Mouse (Mus musculus): ENCODE data around the gene Ctdspl.

Ctdspl gene

GRCm38 (mm10) chr9:119028226-119029195 lies 102.3 kb downstream of the Ctdspl start:
- DNase-seq (ENCODE audit: low spot score): peak; percentile 54

GRCm38 (mm10) chr9:119029568-119029967 lies 103.3 kb downstream of the Ctdspl start:
- DNase-seq (ENCODE audit: low spot score): peak; percentile 73

GRCm38 (mm10) chr9:119031038-119031437 lies 104.8 kb downstream of the Ctdspl start:
- DNase-seq (ENCODE audit: low spot score): no peak

GRCm38 (mm10) chr9:119031772-119032171 lies 105.5 kb downstream of the Ctdspl start:
- DNase-seq (ENCODE audit: low spot score): peak; percentile 69

GRCm38 (mm10) chr9:119032538-119032937 lies 106.3 kb downstream of the Ctdspl start:
- no peak for DNase-seq (ENCODE audit: low spot score)

GRCm38 (mm10) chr9:119033111-119033921 lies 107.1 kb downstream of the Ctdspl start:
- DNase-seq (ENCODE audit: low spot score): no peak

- DNase-seq (ENCODE audit: low spot score): no peak
Observed at GRCm38 (mm10) chr9:119034069-119034468, 107.8 kb downstream of the Ctdspl start.

- DNase-seq (ENCODE audit: low spot score): no peak
Observed at GRCm38 (mm10) chr9:119034676-119035665, 108.7 kb downstream of the Ctdspl start.

GRCm38 (mm10) chr9:119035836-119036235 lies 109.6 kb downstream of the Ctdspl start:
- peak; percentile 66 for DNase-seq (ENCODE audit: low spot score)

- DNase-seq (ENCODE audit: low spot score): no peak
Observed at GRCm38 (mm10) chr9:119037076-119037730, 111.0 kb downstream of the Ctdspl start.

GRCm38 (mm10) chr9:119038574-119038973 lies 112.3 kb downstream of the Ctdspl start:
- DNase-seq (ENCODE audit: low spot score): no peak

GRCm38 (mm10) chr9:119040101-119040775 lies 114.0 kb downstream of the Ctdspl start:
- no peak for DNase-seq (ENCODE audit: low spot score)

GRCm38 (mm10) chr9:119048182-119048903 lies 122.1 kb downstream of the Ctdspl start:
- no peak for DNase-seq (ENCODE audit: low spot score)

- DNase-seq (ENCODE audit: low spot score): no peak
Observed at GRCm38 (mm10) chr9:119051158-119051557, 124.9 kb downstream of the Ctdspl start.

GRCm38 (mm10) chr9:119052154-119052944 lies 126.1 kb downstream of the Ctdspl start, which contains the start of gene Vill:
TSS of gene Vill (plus strand) at chr9:119052778.
- DNase-seq (ENCODE audit: low spot score): peak; percentile 52

- DNase-seq (ENCODE audit: low spot score): no peak
Observed at GRCm38 (mm10) chr9:119053964-119054576, 127.8 kb downstream of the Ctdspl start.

GRCm38 (mm10) chr9:119055336-119055735 lies 129.1 kb downstream of the Ctdspl start:
- no peak for DNase-seq (ENCODE audit: low spot score)

- DNase-seq (ENCODE audit: low spot score): no peak
Observed at GRCm38 (mm10) chr9:119058245-119058644, 132.0 kb downstream of the Ctdspl start.

Data from ovary, postnatal 36 days (tissue).